Mouse (Mus musculus) myocyte (in vitro differentiated cells): ENCODE results near the gene Gjc1.

Experiments used
- CEBPB ChIP-seq: IDR thresholded peaks from 2 replicates; pipeline ENCODE4 v1.6.1; 2011; ENCODE audit warnings: mild to moderate bottlenecking, moderate library complexity; ENCODE audit not compliant: poor library complexity, insufficient read depth, severe bottlenecking
- MAX ChIP-seq: IDR thresholded peaks from one replicate; pipeline ENCODE4 v1.6.1; 2011; ENCODE audit warnings: low read depth, mild to moderate bottlenecking, control low read depth
- POLR2A ChIP-seq: IDR thresholded peaks from one replicate; pipeline ENCODE4 v1.6.1; 2011; ENCODE audit warnings: low read depth, mild to moderate bottlenecking, control low read depth, moderate library complexity; ENCODE audit not compliant: insufficient read length
- SRF ChIP-seq: IDR thresholded peaks from one replicate; pipeline ENCODE4 v1.6.1; 2011; ENCODE audit warnings: low read depth; ENCODE audit not compliant: control insufficient read depth, insufficient read length
- TCF12 ChIP-seq: IDR thresholded peaks from one replicate; pipeline ENCODE4 v1.6.1; 2011; ENCODE audit warnings: mild to moderate bottlenecking, control low read depth; ENCODE audit not compliant: poor library complexity, insufficient read depth, severe bottlenecking
- TCF3 ChIP-seq: IDR thresholded peaks from one replicate; pipeline ENCODE4 v1.6.1; 2011; ENCODE audit warnings: low read depth, control low read depth; ENCODE audit not compliant: insufficient read length
- USF1 ChIP-seq: IDR thresholded peaks from one replicate; pipeline ENCODE4 v1.6.1; 2011; ENCODE audit warnings: low read depth, mild to moderate bottlenecking, control low read depth, moderate library complexity

DNA sequence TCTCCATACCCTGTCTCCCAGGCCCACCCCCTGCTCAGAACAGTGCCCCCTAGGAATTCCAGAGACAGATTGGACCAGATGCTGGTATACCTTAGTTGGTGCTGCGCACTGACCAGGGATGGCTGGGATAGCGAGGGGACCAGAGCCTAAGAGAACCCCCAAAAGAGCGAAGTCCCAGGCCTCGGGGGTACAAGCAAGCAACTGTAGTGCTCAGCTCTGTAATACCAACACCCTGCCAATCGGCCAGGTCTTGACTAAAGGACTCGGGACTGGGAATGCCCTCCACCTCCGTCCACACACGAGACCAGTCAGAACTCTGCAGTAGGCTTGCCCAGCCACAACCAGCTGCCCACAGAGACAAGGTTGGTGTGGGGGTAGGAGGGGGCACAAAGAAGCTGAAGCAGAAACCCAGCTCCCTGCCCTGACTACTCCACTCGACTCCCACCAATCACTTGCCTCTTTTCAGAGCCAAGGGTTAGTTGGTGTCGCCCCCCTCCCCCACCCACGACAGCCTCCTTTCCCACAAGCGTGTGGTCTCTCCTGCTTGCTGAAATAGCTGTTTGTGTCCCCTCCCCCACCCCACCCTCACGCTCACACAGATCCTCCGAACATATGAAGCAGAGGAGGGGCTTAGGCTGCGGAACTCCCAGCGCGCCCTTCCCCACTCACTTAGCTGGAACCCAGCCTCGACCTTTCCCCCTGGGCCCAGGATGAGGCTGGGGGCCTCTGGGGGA lies 65.7 kb downstream of the Gjc1 start:
- TF ChIP-seq POLR2A (no peak), TCF12 (no peak), MAX (no peak), SRF (no peak), TCF3 (no peak), USF1 (no peak), CEBPB (no peak)
